Mouse (Mus musculus): ENCODE measurements around the gene Nhsl2.

- TF ChIP-seq CTCF (IDR thresholded peaks at IDR 0.05; ENCODE audit: control insufficient read depth, insufficient read depth, insufficient replicate concordance, low read depth, low read length) = no peak
- no peak for TF ChIP-seq POLR2A (IDR thresholded peaks at IDR 0.05; ENCODE audit: control insufficient read depth, low read depth, low read length)
Observed at GRCm38 (mm10) chrX:102065213-102065775, 216.1 kb downstream of the Nhsl2 start.
